Mouse (Mus musculus) neural tube, embryonic 10.5 days (tissue): ENCODE results near the gene Nt5dc1.
"Not testable (repeated sequence)": the region's sequence is repeated elsewhere in the genome, so short reads cannot be mapped to it uniquely, and the experiment has no call there.

Source experiments
- DNase-seq: peaks from one replicate; pipeline ENCODE4 v3.0.0-alpha.2; 2017; ENCODE audit warnings: low spot score; ENCODE audit errors: extremely low spot score

The Nt5dc1 gene

GRCm38 (mm10) chr10:34418204-34418756 is at the start of gene Nt5dc1:
Gene Nt5dc1, minus strand, starts transcription at chr10:34418552.
- peak; percentile 99 for DNase-seq

GRCm38 (mm10) chr10:34464321-34464720 is 46.0 kb upstream of the Nt5dc1 start:
- DNase-seq, result no peak

- no peak for DNase-seq
Observed at GRCm38 (mm10) chr10:34461451-34461850, 43.1 kb upstream of the Nt5dc1 start.

- DNase-seq, result no peak
Observed at GRCm38 (mm10) chr10:34449469-34449868, 31.1 kb upstream of the Nt5dc1 start.

GRCm38 (mm10) chr10:34434191-34434590 is 15.8 kb upstream of the Nt5dc1 start:
- DNase-seq, result not testable (repeated sequence)

GRCm38 (mm10) chr10:34431783-34432182 is 13.4 kb upstream of the Nt5dc1 start:
- DNase-seq, result no peak

- not testable (repeated sequence) for DNase-seq
Observed at GRCm38 (mm10) chr10:34418794-34419193, 442 bp upstream of the Nt5dc1 start.

- DNase-seq, result no peak
Observed at GRCm38 (mm10) chr10:34399267-34399666, 19.1 kb downstream of the Nt5dc1 start.

- no peak for DNase-seq
Observed at GRCm38 (mm10) chr10:34396959-34397358, 21.4 kb downstream of the Nt5dc1 start.

GRCm38 (mm10) chr10:34389681-34390080 is 28.7 kb downstream of the Nt5dc1 start, which contains the start of gene Col10a1:
Gene Col10a1, plus strand, starts transcription at chr10:34389981.
- DNase-seq, result no peak

- DNase-seq, result no peak
Observed at GRCm38 (mm10) chr10:34385636-34386035, 32.7 kb downstream of the Nt5dc1 start.

- DNase-seq, result no peak
Observed at GRCm38 (mm10) chr10:34373332-34373731, 45.0 kb downstream of the Nt5dc1 start.

- DNase-seq, result no peak
Observed at GRCm38 (mm10) chr10:34368138-34368537, 50.2 kb downstream of the Nt5dc1 start.

- DNase-seq, result no peak
Observed at GRCm38 (mm10) chr10:34363756-34364155, 54.6 kb downstream of the Nt5dc1 start.

- no peak for DNase-seq
Observed at GRCm38 (mm10) chr10:34358263-34358662, 60.1 kb downstream of the Nt5dc1 start.

GRCm38 (mm10) chr10:34352166-34352565 is 66.2 kb downstream of the Nt5dc1 start:
- DNase-seq, result no peak

GRCm38 (mm10) chr10:34341886-34342285 is 76.5 kb downstream of the Nt5dc1 start:
- DNase-seq, result no peak

GRCm38 (mm10) chr10:34341014-34341413 is 77.3 kb downstream of the Nt5dc1 start:
- no peak for DNase-seq

GRCm38 (mm10) chr10:34328310-34328709 is 90.0 kb downstream of the Nt5dc1 start:
- no peak for DNase-seq

- no peak for DNase-seq
Observed at GRCm38 (mm10) chr10:34327144-34327543, 91.2 kb downstream of the Nt5dc1 start.

GRCm38 (mm10) chr10:34326701-34327100 is 91.7 kb downstream of the Nt5dc1 start:
- no peak for DNase-seq

GRCm38 (mm10) chr10:34320809-34321208 is 97.5 kb downstream of the Nt5dc1 start:
- DNase-seq, result no peak

- DNase-seq, result no peak
Observed at GRCm38 (mm10) chr10:34317217-34317606, 101.1 kb downstream of the Nt5dc1 start.
